Mouse (Mus musculus) neural tube, embryonic 14.5 days (tissue): ENCODE data around the gene Rbfox2. TPM values are rescaled to one million over a fixed set of nuclear protein-coding genes. Genes with fewer than 3 reads are reported as not detected.

Source experiments
- ATAC-seq: fragments of 200-750 bp; cut with Nextera tagmentation; 2 replicates; pipeline ENCODE4 v1.8.0; 2017; ENCODE audit warnings: low read depth, mild to moderate bottlenecking, moderate TSS enrichment, moderate library complexity
- H3K27ac ChIP-seq: fragments of 300-500 bp; sonication (generic); 2 replicates; pipeline ENCODE4 v1.5.1; 2014; ENCODE audit warnings: low read depth, mild to moderate bottlenecking, control low read depth, low read length, moderate library complexity, mixed read lengths
- H3K27me3 ChIP-seq: fragments of 300-500 bp; sonication (generic); 2 replicates; pipeline ENCODE4 v1.6.1; 2014; ENCODE audit warnings: low read length; ENCODE audit not compliant: control insufficient read depth, insufficient read depth
- H3K36me3 ChIP-seq: fragments of 300-500 bp; sonication (generic); 2 replicates; pipeline ENCODE4 v1.6.1; 2014; ENCODE audit warnings: low read length, mixed read lengths; ENCODE audit not compliant: control insufficient read depth, insufficient read depth
- H3K4me1 ChIP-seq: fragments of 300-500 bp; sonication (generic); 2 replicates; pipeline ENCODE4 v1.6.1; 2014; ENCODE audit warnings: low read length; ENCODE audit not compliant: control insufficient read depth, insufficient read depth
- H3K4me2 ChIP-seq: fragments of 300-500 bp; sonication (generic); 2 replicates; pipeline ENCODE4 v1.6.1; 2014; ENCODE audit warnings: mild to moderate bottlenecking, low read depth, low read length, control low read depth
- H3K4me3 ChIP-seq: fragments of 300-500 bp; sonication (generic); 2 replicates; pipeline ENCODE4 v1.5.1; 2014; ENCODE audit warnings: low read depth, low read length, control low read depth, mixed read lengths
- H3K9ac ChIP-seq: fragments of 300-500 bp; sonication (generic); replicated peaks from 2 replicates; pipeline ENCODE4 v1.6.1; 2014; ENCODE audit warnings: low read depth, mild to moderate bottlenecking, control low read depth, low read length, mixed read lengths
- H3K9me3 ChIP-seq: fragments of 300-500 bp; sonication (generic); 2 replicates; pipeline ENCODE4 v1.6.1; 2016; ENCODE audit warnings: low read length; ENCODE audit not compliant: control insufficient read depth
- WGBS: fragments of 180-500 bp; shearing (Covaris S2); extraction: QIAGEN DNeasy Blood & Tissue Kit; methylation state at CpG from one replicate; pipeline ENCODE4 v1.1.7; 2014; 5-methylcytosine and 5-hydroxymethylcytosine counted together
- polyA plus RNA-seq: library from polyadenylated mRNA; unstranded; fragments of >200 nt; fragmentation: Nextera tagmentation; extraction: Ambion mirVana; gene quantifications from 2 replicates; pipeline ENCODE4 v1.2.1, GENCODE M21; 2014

The Rbfox2 gene
- polyA plus RNA-seq, 1 experiment from 2014 or later = 208 TPM

GRCm38 (mm10) chr15:77186096-77186495 is 120.7 kb downstream of the Rbfox2 start:
- H3K27ac ChIP-seq = no peak overlapping the region
- no peak for ATAC-seq
- WGBS = 96% methylated on average over 1 of the region's 1 CpGs

GRCm38 (mm10) chr15:77185614-77186013 is 121.2 kb downstream of the Rbfox2 start:
- no peak for ATAC-seq
- Histone ChIP-seq H3K4me2 (no peak overlapping the region), H3K27me3 (no peaks in the 10 kb centered on the region), H3K9me3 (no peaks in the 10 kb centered on the region), H3K4me3 (no peak overlapping the region), H3K4me1 (peaks cover 4% of the 10 kb centered on the region; the same call in 1 of the 2 replicates), H3K9ac (no peak overlapping the region), H3K36me3 (no peaks in the 10 kb centered on the region), H3K27ac (no peak overlapping the region; the same call in 1 of the 2 replicates)
- WGBS = 55% methylated on average over 5 of the region's 5 CpGs

More at GRCm38 (mm10) chr15:77186096-77186495, 120.7 kb downstream of the Rbfox2 start:
- no peaks in the 10 kb centered on the region for H3K36me3 ChIP-seq
- H3K4me2 ChIP-seq = no peak overlapping the region
- no peaks in the 10 kb centered on the region for H3K27me3 ChIP-seq
- peaks cover 4% of the 10 kb centered on the region; the same call in 1 of the 2 replicates for H3K4me1 ChIP-seq
- H3K9ac ChIP-seq = no peak overlapping the region
- H3K4me3 ChIP-seq = no peak overlapping the region
- no peaks in the 10 kb centered on the region for H3K9me3 ChIP-seq

- no peak for ATAC-seq
- 74% methylated on average over 5 of the region's 5 CpGs for WGBS
- H3K27me3 ChIP-seq = no peaks in the 10 kb centered on the region
- no peak overlapping the region for H3K4me3 ChIP-seq
- H3K4me2 ChIP-seq = no peak overlapping the region
- H3K9ac ChIP-seq = no peak overlapping the region
- H3K9me3 ChIP-seq = no peaks in the 10 kb centered on the region
- H3K36me3 ChIP-seq = no peaks in the 10 kb centered on the region
- H3K27ac ChIP-seq = no peak overlapping the region
- peaks cover 4% of the 10 kb centered on the region; the same call in 1 of the 2 replicates for H3K4me1 ChIP-seq
Observed at GRCm38 (mm10) chr15:77182800-77183199, 124.0 kb downstream of the Rbfox2 start.

- Histone ChIP-seq H3K9ac (no peak overlapping the region), H3K4me3 (no peak overlapping the region), H3K4me2 (no peak overlapping the region), H3K27ac (no peak overlapping the region), H3K36me3 (no peaks in the 10 kb centered on the region), H3K9me3 (no peaks in the 10 kb centered on the region), H3K27me3 (no peaks in the 10 kb centered on the region), H3K4me1 (peaks cover 11% of the 10 kb centered on the region; the same call in 1 of the 2 replicates)
- no peak for ATAC-seq
- WGBS = 86% methylated on average over 5 of the region's 5 CpGs
Observed at GRCm38 (mm10) chr15:77174018-77174417, 132.8 kb downstream of the Rbfox2 start.

- Histone ChIP-seq H3K27ac (no peak overlapping the region; the same call in 1 of the 2 replicates), H3K36me3 (no peaks in the 10 kb centered on the region), H3K4me2 (no peak overlapping the region), H3K9ac (no peak overlapping the region), H3K9me3 (no peaks in the 10 kb centered on the region), H3K27me3 (no peaks in the 10 kb centered on the region), H3K4me3 (no peak overlapping the region), H3K4me1 (peaks cover 11% of the 10 kb centered on the region; the same call in 1 of the 2 replicates)
- ATAC-seq = peak; percentile 65; the same call in 1 of the 2 replicates
- WGBS = 15% methylated on average over 3 of the region's 3 CpGs
Observed at GRCm38 (mm10) chr15:77172414-77172813, 134.4 kb downstream of the Rbfox2 start.

- Histone ChIP-seq H3K4me2 (no peak overlapping the region), H3K27ac (no peak overlapping the region), H3K4me3 (no peak overlapping the region), H3K27me3 (no peaks in the 10 kb centered on the region), H3K4me1 (peaks cover 11% of the 10 kb centered on the region; the same call in 1 of the 2 replicates), H3K9ac (no peak overlapping the region), H3K9me3 (no peaks in the 10 kb centered on the region), H3K36me3 (no peaks in the 10 kb centered on the region)
- 95% methylated on average over 2 of the region's 2 CpGs for WGBS
- no peak for ATAC-seq
Observed at GRCm38 (mm10) chr15:77168781-77169180, 138.0 kb downstream of the Rbfox2 start.

- no peaks in the 10 kb centered on the region for H3K36me3 ChIP-seq
- WGBS = 76% methylated on average over 1 of the region's 1 CpGs
- no peaks in the 10 kb centered on the region for H3K4me1 ChIP-seq
- no peak overlapping the region for H3K27ac ChIP-seq
- H3K4me3 ChIP-seq = no peak overlapping the region
- H3K9ac ChIP-seq = no peak overlapping the region
- no peaks in the 10 kb centered on the region for H3K27me3 ChIP-seq
- ATAC-seq = no peak
- H3K9me3 ChIP-seq = no peaks in the 10 kb centered on the region
- no peak overlapping the region for H3K4me2 ChIP-seq
Observed at GRCm38 (mm10) chr15:77166225-77166732, 140.5 kb downstream of the Rbfox2 start.

GRCm38 (mm10) chr15:77163336-77163735 is 143.5 kb downstream of the Rbfox2 start:
- H3K27me3 ChIP-seq = no peaks in the 10 kb centered on the region
- no peak overlapping the region for H3K9ac ChIP-seq
- H3K9me3 ChIP-seq = no peaks in the 10 kb centered on the region
- WGBS = 54% methylated on average over 6 of the region's 6 CpGs
- ATAC-seq = no peak
- H3K27ac ChIP-seq = no peak overlapping the region
- no peak overlapping the region for H3K4me3 ChIP-seq
- no peak overlapping the region for H3K4me2 ChIP-seq
- H3K36me3 ChIP-seq = no peaks in the 10 kb centered on the region
- no peaks in the 10 kb centered on the region for H3K4me1 ChIP-seq

- no peak overlapping the region for H3K4me3 ChIP-seq
- ATAC-seq = no peak
- no peak overlapping the region for H3K9ac ChIP-seq
- H3K36me3 ChIP-seq = no peaks in the 10 kb centered on the region
- no peaks in the 10 kb centered on the region for H3K27me3 ChIP-seq
- 82% methylated on average over 6 of the region's 6 CpGs for WGBS
- H3K9me3 ChIP-seq = no peaks in the 10 kb centered on the region
- H3K27ac ChIP-seq = no peak overlapping the region
- H3K4me1 ChIP-seq = no peaks in the 10 kb centered on the region
- H3K4me2 ChIP-seq = no peak overlapping the region
Observed at GRCm38 (mm10) chr15:77162931-77163330, 143.9 kb downstream of the Rbfox2 start.
